Mouse (Mus musculus): ENCODE data around the gene Zfp811.

Zfp811 gene

DNA sequence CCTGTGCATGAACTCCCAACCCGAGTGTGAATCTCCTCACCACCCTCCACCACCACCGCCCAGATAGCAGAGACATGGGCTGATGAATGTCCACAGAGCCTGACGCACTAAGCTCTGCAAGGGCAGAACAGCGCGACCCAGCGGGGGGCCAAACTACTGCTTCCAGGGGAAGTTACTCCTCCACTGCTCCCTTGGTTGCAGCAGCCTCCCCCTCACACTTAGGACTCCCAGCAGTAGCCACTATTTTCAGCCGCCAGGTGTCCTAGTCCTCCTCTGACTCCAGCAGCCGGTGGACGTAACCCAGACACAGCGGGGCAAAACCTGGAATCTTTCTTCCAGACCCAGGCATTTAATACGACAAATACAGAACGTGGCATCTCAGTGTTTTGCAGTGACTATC is 56.1 kb downstream of the Zfp811 start:
- DNase-seq: peak; percentile 13 to 42

DNA sequence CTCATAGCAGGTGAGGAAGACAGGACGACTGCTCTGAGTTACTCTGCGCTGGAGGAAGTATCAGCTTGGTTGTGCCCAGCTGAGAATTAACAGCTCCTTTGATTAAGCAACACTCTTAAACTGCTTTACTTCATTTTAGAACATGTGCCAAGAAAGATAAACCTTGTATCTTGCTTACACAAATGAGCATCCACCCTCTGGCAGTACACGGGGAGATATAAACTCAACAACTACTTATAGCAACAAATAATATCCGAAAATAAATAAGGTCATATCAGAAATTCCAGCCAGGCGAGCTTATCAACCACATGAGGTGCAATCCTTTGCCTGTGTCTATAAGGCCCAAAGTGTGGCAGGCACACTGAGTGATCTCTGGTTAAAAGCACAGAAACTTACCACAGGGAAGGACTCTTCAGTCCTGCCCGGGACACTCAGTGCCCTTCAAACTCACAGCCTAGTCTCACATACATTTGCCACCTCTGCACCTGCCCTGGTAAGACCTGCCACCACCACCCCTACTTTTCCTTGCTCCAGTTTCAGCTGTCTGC is 56.8 kb downstream of the Zfp811 start:
- DNase-seq: no peak

DNA sequence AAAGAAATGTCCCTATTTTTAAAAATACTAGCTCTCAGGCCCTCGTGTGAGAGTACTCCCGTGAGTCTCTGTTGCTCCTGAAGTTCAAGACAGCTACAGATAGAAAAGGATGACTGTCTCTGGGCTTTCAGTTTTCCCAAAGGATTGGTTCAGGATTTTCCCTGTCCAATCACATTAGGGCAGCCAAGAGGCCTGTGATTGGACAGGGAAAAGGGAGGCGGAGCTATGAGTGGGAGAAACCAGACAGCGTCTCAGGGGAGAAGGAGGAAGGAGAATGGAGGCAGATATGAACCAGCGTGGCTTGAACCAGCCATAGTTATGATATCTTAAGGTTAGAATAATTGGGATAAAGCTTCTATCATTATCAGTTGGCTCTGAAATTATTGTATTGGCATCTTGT is 59.1 kb downstream of the Zfp811 start:
- no peak for DNase-seq
